Mouse (Mus musculus) neural tube, embryonic 12.5 days (tissue): Measurements from ENCODE around the gene Tspan12. TPM values are rescaled to one million over a fixed set of nuclear protein-coding genes. Genes with fewer than 3 reads are reported as not detected.

Experiments
- ATAC-seq: fragments of 200-750 bp; cut with Nextera tagmentation; 2 replicates; pipeline ENCODE4 v1.8.0; 2017; ENCODE audit warnings: low read depth, mild to moderate bottlenecking, moderate TSS enrichment, moderate library complexity; ENCODE audit not compliant: low FRiP score
- H3K27ac ChIP-seq: fragments of 300-500 bp; sonication (generic); 2 replicates; pipeline ENCODE4 v1.5.1; 2016
- H3K27me3 ChIP-seq: fragments of 300-500 bp; sonication (generic); replicated peaks from 2 replicates; pipeline ENCODE4 v1.6.1; 2016; ENCODE audit warnings: mild to moderate bottlenecking
- H3K36me3 ChIP-seq: fragments of 300-500 bp; sonication (generic); 2 replicates; pipeline ENCODE4 v1.6.1; 2016; ENCODE audit warnings: mild to moderate bottlenecking
- H3K4me1 ChIP-seq: fragments of 300-500 bp; sonication (generic); 2 replicates; pipeline ENCODE4 v1.6.1; 2016
- H3K4me2 ChIP-seq: fragments of 300-500 bp; sonication (generic); replicated peaks from 2 replicates; pipeline ENCODE4 v1.6.1; 2016; ENCODE audit warnings: mild to moderate bottlenecking
- H3K4me3 ChIP-seq: fragments of 300-500 bp; sonication (generic); 2 replicates; pipeline ENCODE4 v1.5.1; 2016
- H3K9ac ChIP-seq: fragments of 300-500 bp; sonication (generic); 2 replicates; pipeline ENCODE4 v1.6.1; 2016; ENCODE audit warnings: mild to moderate bottlenecking
- H3K9me3 ChIP-seq: fragments of 300-500 bp; sonication (generic); 2 replicates; pipeline ENCODE4 v1.6.1; 2016; ENCODE audit warnings: mild to moderate bottlenecking
- WGBS: fragments of 180-500 bp; shearing (Covaris S2); methylation state at CpG from one replicate; pipeline ENCODE4 v1.1.7; 2016; 5-methylcytosine and 5-hydroxymethylcytosine counted together
- polyA plus RNA-seq: library from polyadenylated mRNA; unstranded; fragments of >200 nt; fragmentation: Nextera tagmentation; extraction: Ambion mirVana; gene quantifications from 2 replicates; pipeline ENCODE4 v1.2.1, GENCODE M21; 2016

The Tspan12 gene
- polyA plus RNA-seq, 1 experiment from 2014 or later, result 62.2 TPM

GRCm38 (mm10) chr6:21744615-21745266, 107.6 kb downstream of the Tspan12 start:
- Histone ChIP-seq H3K4me3 (no peak overlapping the region), H3K9me3 (no peaks in the 10 kb centered on the region), H3K36me3 (no peaks in the 10 kb centered on the region), H3K4me2 (no peak overlapping the region), H3K27me3 (no peaks in the 10 kb centered on the region), H3K4me1 (no peaks in the 10 kb centered on the region), H3K27ac (no peak overlapping the region), H3K9ac (no peak overlapping the region)
- 76% methylated on average over 3 of the region's 3 CpGs for WGBS
- no peak for ATAC-seq

- Histone ChIP-seq H3K27ac (no peak overlapping the region), H3K9me3 (no peaks in the 10 kb centered on the region), H3K4me3 (no peak overlapping the region), H3K4me2 (no peak overlapping the region), H3K27me3 (no peaks in the 10 kb centered on the region), H3K36me3 (no peaks in the 10 kb centered on the region), H3K9ac (no peak overlapping the region), H3K4me1 (no peaks in the 10 kb centered on the region)
- WGBS, result 62% methylated on average over 2 of the region's 2 CpGs
- ATAC-seq, result no peak
These were observed 111.7 kb downstream of the Tspan12 start for GRCm38 (mm10) chr6:21740606-21741005.

- Histone ChIP-seq H3K9me3 (no peaks in the 10 kb centered on the region), H3K4me1 (no peaks in the 10 kb centered on the region), H3K4me3 (no peak overlapping the region), H3K4me2 (no peak overlapping the region), H3K27ac (no peak overlapping the region), H3K27me3 (no peaks in the 10 kb centered on the region), H3K9ac (no peak overlapping the region), H3K36me3 (no peaks in the 10 kb centered on the region)
- WGBS, result 87% methylated on average over 10 of the region's 10 CpGs
- no peak for ATAC-seq
These were observed 130.1 kb downstream of the Tspan12 start for GRCm38 (mm10) chr6:21722238-21722637.

Other genes with a start within 250 kb of the Tspan12 start
- 47.2 and 47.5 TPM in 2 replicates for gene Ing3, start 97.1 kb upstream of the Tspan12 start, polyA plus RNA-seq
- 6.5 and 8.0 TPM in 2 replicates for gene Cped1, start 133.4 kb upstream of the Tspan12 start, polyA plus RNA-seq